Mouse (Mus musculus) urinary bladder, postnatal 14 days (tissue): ENCODE data around the gene Gjc1.
A peak's percentile ranks its signal among the peaks of the same experiment; 100 is the strongest.

Experiments
- DNase-seq: peaks from one replicate; pipeline ENCODE4 v3.0.0; 2021; ENCODE audit warnings: low spot score

Gene Gjc1

GRCm38 (mm10) chr11:102814881-102815280 is 4.6 kb downstream of the Gjc1 start:
- DNase-seq, result no peak

- no peak for DNase-seq
These were observed 8.6 kb downstream of the Gjc1 start for GRCm38 (mm10) chr11:102810721-102811485.

GRCm38 (mm10) chr11:102808246-102808645 is 11.3 kb downstream of the Gjc1 start:
- no peak for DNase-seq

- no peak for DNase-seq
These were observed 16.0 kb downstream of the Gjc1 start for GRCm38 (mm10) chr11:102803453-102803852.

GRCm38 (mm10) chr11:102794157-102794556 is 25.3 kb downstream of the Gjc1 start:
- no peak for DNase-seq

GRCm38 (mm10) chr11:102791682-102792445 is 27.6 kb downstream of the Gjc1 start:
- no peak for DNase-seq

- DNase-seq, result no peak
These were observed 31.8 kb downstream of the Gjc1 start for GRCm38 (mm10) chr11:102787688-102788177.

- DNase-seq, result no peak
These were observed 36.1 kb downstream of the Gjc1 start for GRCm38 (mm10) chr11:102783443-102783842.

- no peak for DNase-seq
These were observed 38.0 kb downstream of the Gjc1 start for GRCm38 (mm10) chr11:102781523-102781922.

GRCm38 (mm10) chr11:102780986-102781351 is 38.5 kb downstream of the Gjc1 start:
- no peak for DNase-seq

GRCm38 (mm10) chr11:102780271-102780985 is 39.1 kb downstream of the Gjc1 start:
- DNase-seq, result no peak

GRCm38 (mm10) chr11:102779824-102780223 is 39.7 kb downstream of the Gjc1 start:
- DNase-seq, result no peak

GRCm38 (mm10) chr11:102779081-102779638 is 40.3 kb downstream of the Gjc1 start:
- no peak for DNase-seq

GRCm38 (mm10) chr11:102778597-102778996 is 40.9 kb downstream of the Gjc1 start:
- no peak for DNase-seq

- no peak for DNase-seq
These were observed 41.3 kb downstream of the Gjc1 start for GRCm38 (mm10) chr11:102778165-102778564.

- DNase-seq, result peak; percentile 77
These were observed 41.9 kb downstream of the Gjc1 start for GRCm38 (mm10) chr11:102777598-102777997.

GRCm38 (mm10) chr11:102774621-102775141 is 44.8 kb downstream of the Gjc1 start:
- DNase-seq, result peak; percentile 86

GRCm38 (mm10) chr11:102773713-102774611 is 45.5 kb downstream of the Gjc1 start:
- peak; percentile 85 for DNase-seq

- no peak for DNase-seq
These were observed 46.5 kb downstream of the Gjc1 start for GRCm38 (mm10) chr11:102772771-102773700.
